ENCODE assay signal across 25 mouse cellular contexts in genomic region chr17:92900056-92900455, GRCm38 (mm10).
DNase-seq lines count a peak whose midpoint lies in the region; ATAC-seq and TF ChIP-seq lines count a peak whose summit lies in the region.
"Had no signal": no experiment of that assay in that cellular context is flagged by ENCODE, and none has a peak within 500 bp of the region (broad histone marks: within the 10 kb centered on the region; RNA-seq: fewer than 3 reads in every experiment).

No protein-coding gene starts in this region.

- no peaks in the 10 kb centered on the region for H3K4me1 ChIP-seq in kidney, postnatal 0 days (replicated peaks; ENCODE audit: insufficient read depth, low read length)
- no peaks in the 10 kb centered on the region for H3K4me1 ChIP-seq in kidney, embryonic 14.5 days (ENCODE audit: control insufficient read depth, insufficient read depth, low read length)
- H3K4me1 ChIP-seq: embryonic facial prominence, embryonic 10.5 days; embryonic facial prominence, embryonic 13.5 days; forebrain, embryonic 12.5 days; hindbrain, embryonic 12.5 days; hindbrain, embryonic 15.5 days had no signal

- H3K9ac ChIP-seq in kidney, postnatal 0 days (ENCODE audit: low read depth, low read length) = no peak overlapping the region
- H3K9ac ChIP-seq in kidney, embryonic 14.5 days (ENCODE audit: low read depth, low read length) = no peak overlapping the region
- H3K9ac ChIP-seq: embryonic facial prominence, embryonic 13.5 days; forebrain, embryonic 12.5 days; forebrain, postnatal 0 days; hindbrain, embryonic 12.5 days; hindbrain, embryonic 15.5 days had no signal

- no peak overlapping the region for H3K4me3 ChIP-seq in kidney, postnatal 0 days (replicated peaks; ENCODE audit: low read depth, low read length)
- no peak overlapping the region for H3K4me3 ChIP-seq in kidney, embryonic 14.5 days (ENCODE audit: low read length)
- H3K4me3 ChIP-seq: embryonic facial prominence, embryonic 10.5 days; embryonic facial prominence, embryonic 13.5 days; erythroblast, embryonic 14.5 days; forebrain, embryonic 12.5 days; gastrocnemius, adult 2 months; hindbrain, embryonic 12.5 days; hindbrain, embryonic 15.5 days had no signal

- peak; percentile 76 for DNase-seq in kidney, adult 9 months
- no peak for DNase-seq in kidney, postnatal 25 days
- DNase-seq in kidney, postnatal 0 days (ENCODE audit: low spot score) = peak; percentile 3
- DNase-seq in brain, embryonic 14.5 days (ENCODE audit: low read depth) = peak; percentile 29
- DNase-seq in layer of hippocampus, adult 9-10 months (ENCODE audit: low spot score) = no peak
- DNase-seq: adrenal gland, postnatal 10 days; adrenal gland, postnatal 36 days; cerebellum, adult 11 months; cerebellum, adult 8-10 months; cerebellum, postnatal 10 days; cerebellum, postnatal 36 days; embryo, embryonic 11 days; forebrain, postnatal 0 days; gastrocnemius, adult 2 months; gastrocnemius, postnatal 14 days; heart, adult 11 months had no signal

- H3K4me2 ChIP-seq in kidney, postnatal 0 days (ENCODE audit: low read length) = no peak overlapping the region
- no peak overlapping the region for H3K4me2 ChIP-seq in kidney, embryonic 14.5 days (replicated peaks; ENCODE audit: low read depth, low read length)
- H3K4me2 ChIP-seq: embryonic facial prominence, embryonic 13.5 days; forebrain, embryonic 12.5 days; heart, embryonic 11.5 days; hindbrain, embryonic 12.5 days; hindbrain, embryonic 15.5 days had no signal

- H3K9me3 ChIP-seq in kidney, postnatal 0 days (replicated peaks; ENCODE audit: low read length) = no peaks in the 10 kb centered on the region
- H3K9me3 ChIP-seq in kidney, embryonic 14.5 days (ENCODE audit: control insufficient read depth, low read length) = no peaks in the 10 kb centered on the region
- H3K9me3 ChIP-seq: embryonic facial prominence, embryonic 10.5 days; embryonic facial prominence, embryonic 13.5 days; forebrain, embryonic 12.5 days; hindbrain, embryonic 12.5 days; hindbrain, embryonic 15.5 days had no signal

- H3K27ac ChIP-seq in kidney, postnatal 0 days = no peak overlapping the region
- H3K27ac ChIP-seq in kidney, embryonic 14.5 days (ENCODE audit: low read depth, low read length) = no peak overlapping the region
- H3K27ac ChIP-seq: embryonic facial prominence, embryonic 10.5 days; embryonic facial prominence, embryonic 13.5 days; forebrain, embryonic 12.5 days; gastrocnemius, adult 2 months; hindbrain, embryonic 12.5 days; hindbrain, embryonic 15.5 days had no signal

- WGBS in kidney, postnatal 0 days = 55% methylated on average over 1 of the region's 1 CpGs
- 61% methylated on average over 1 of the region's 1 CpGs for WGBS in kidney, embryonic 14.5 days

- H3K36me3 ChIP-seq in kidney, postnatal 0 days (ENCODE audit: insufficient read depth, low read length) = no peaks in the 10 kb centered on the region
- no peaks in the 10 kb centered on the region for H3K36me3 ChIP-seq in kidney, embryonic 14.5 days (ENCODE audit: control insufficient read depth, insufficient read depth, low read length)
- H3K36me3 ChIP-seq: embryonic facial prominence, embryonic 10.5 days; embryonic facial prominence, embryonic 13.5 days; forebrain, embryonic 12.5 days; hindbrain, embryonic 12.5 days; hindbrain, embryonic 15.5 days had no signal

- TF ChIP-seq POLR2A in brain, embryonic 14.5 days (IDR thresholded peaks at IDR 0.05; ENCODE audit: borderline replicate concordance, extremely low read depth, insufficient read depth, insufficient read length, poor library complexity, severe bottlenecking) = no peak

- no peak for TF ChIP-seq CTCF in kidney, postnatal 0 days (IDR thresholded peaks at IDR 0.05; ENCODE audit: low read depth)
- TF ChIP-seq CTCF in brain, embryonic 14.5 days (IDR thresholded peaks at IDR 0.05; ENCODE audit: borderline replicate concordance, extremely low read depth, insufficient read depth, insufficient read length) = no peak

- no peaks in the 10 kb centered on the region for H3K27me3 ChIP-seq in kidney, postnatal 0 days (ENCODE audit: insufficient read depth, low read length)
- no peaks in the 10 kb centered on the region for H3K27me3 ChIP-seq in kidney, embryonic 14.5 days (ENCODE audit: control insufficient read depth, insufficient read depth, low read length)
- H3K27me3 ChIP-seq: embryonic facial prominence, embryonic 13.5 days; forebrain, embryonic 12.5 days; hindbrain, embryonic 12.5 days; hindbrain, embryonic 15.5 days; Patski had no signal

- ATAC-seq in kidney, postnatal 0 days (replicated peaks; ENCODE audit: low FRiP score, low read depth) = no peak; the same call in 1 of the 2 replicates
- no peak; the same call in 1 of the 2 replicates for ATAC-seq in kidney, embryonic 14.5 days (ENCODE audit: low FRiP score, low TSS enrichment)
- ATAC-seq: forebrain, postnatal 0 days; Patski had no signal

Comparison
In these comparisons a context has a peak if more than half of its experiments do, and no peak if none do; other contexts are left out.
1. DNase-seq: peak in kidney, adult 9 months (single experiment), kidney, postnatal 0 days (single experiment) and brain, embryonic 14.5 days (single experiment); none in kidney, postnatal 25 days (0 of 2) and layer of hippocampus, adult 9-10 months (single experiment).